Mouse (Mus musculus): Measurements from ENCODE around the gene Fermt3. TPM values are rescaled to one million over a fixed set of nuclear protein-coding genes. Genes with fewer than 3 reads are reported as not detected.
A peak's percentile ranks its signal among the peaks of the same experiment; 100 is the strongest.

Gene Fermt3
- polyA plus RNA-seq, 1 experiment from 2014 or later, result 1.9 TPM

GRCm38 (mm10) chr19:6987904-6988285 lies 31.4 kb downstream of the Fermt3 start:
- no peak for ATAC-seq (ENCODE audit: low read depth)
- Histone ChIP-seq H3K27ac (ENCODE audit: low read depth, low read length) (peak overlapping the region; percentile 73; the same call in 1 of the 2 replicates), H3K4me2 (ENCODE audit: low read depth, low read length) (peak overlapping the region; percentile 69), H3K27me3 (ENCODE audit: control insufficient read depth, insufficient read depth, low read length) (no peaks in the 10 kb centered on the region), H3K4me1 (ENCODE audit: control insufficient read depth, insufficient read depth, low read length) (peaks cover 8% of the 10 kb centered on the region), H3K4me3 (ENCODE audit: low read depth, low read length) (peak overlapping the region; percentile 70), H3K36me3 (ENCODE audit: control insufficient read depth, insufficient read depth, low read length) (no peaks in the 10 kb centered on the region), H3K9me3 (ENCODE audit: control insufficient read depth, low read length) (no peaks in the 10 kb centered on the region), H3K9ac (replicated peaks; ENCODE audit: low read depth, low read length) (peak overlapping the region; percentile 89)
- WGBS, result 5% methylated on average over 8 of the region's 8 CpGs

GRCm38 (mm10) chr19:6987061-6987903 lies 32.0 kb downstream of the Fermt3 start, which contains the start of gene Vegfb:
Vegfb (minus strand) TSS chr19:6987651.
- H3K9me3 ChIP-seq (ENCODE audit: control insufficient read depth, low read length), result no peaks in the 10 kb centered on the region
- peak within 1 kb of the TSS; percentile 73 for H3K27ac ChIP-seq (ENCODE audit: low read depth, low read length)
- peak within 1 kb of the TSS; percentile 69 for H3K4me2 ChIP-seq (ENCODE audit: low read depth, low read length)
- no peaks in the 10 kb centered on the region for H3K27me3 ChIP-seq (ENCODE audit: control insufficient read depth, insufficient read depth, low read length)
- H3K4me1 ChIP-seq (ENCODE audit: control insufficient read depth, insufficient read depth, low read length), result peaks cover 6% of the 10 kb centered on the region; the same call in 1 of the 2 replicates
- 2% methylated on average over 73 of the region's 85 CpGs for WGBS
- H3K9ac ChIP-seq (replicated peaks; ENCODE audit: low read depth, low read length), result peak within 1 kb of the TSS; percentile 89
- H3K4me3 ChIP-seq (ENCODE audit: low read depth, low read length), result peak within 1 kb of the TSS; percentile 70
- H3K36me3 ChIP-seq (ENCODE audit: control insufficient read depth, insufficient read depth, low read length), result peaks cover 3% of the 10 kb centered on the region; the same call in 1 of the 2 replicates
- ATAC-seq (ENCODE audit: low read depth), result peak; percentile 50

- H3K27ac ChIP-seq (ENCODE audit: low read depth, low read length), result no peak overlapping the region
- no peak overlapping the region for H3K9ac ChIP-seq (replicated peaks; ENCODE audit: low read depth, low read length)
- H3K4me2 ChIP-seq (ENCODE audit: low read depth, low read length), result peak overlapping the region; percentile 69
- ATAC-seq (ENCODE audit: low read depth), result no peak
- peaks cover 7% of the 10 kb centered on the region; the same call in 1 of the 2 replicates for H3K36me3 ChIP-seq (ENCODE audit: control insufficient read depth, insufficient read depth, low read length)
- peak overlapping the region; percentile 70; the same call in 1 of the 2 replicates for H3K4me3 ChIP-seq (ENCODE audit: low read depth, low read length)
- no peaks in the 10 kb centered on the region for H3K27me3 ChIP-seq (ENCODE audit: control insufficient read depth, insufficient read depth, low read length)
- no peaks in the 10 kb centered on the region for H3K9me3 ChIP-seq (ENCODE audit: control insufficient read depth, low read length)
- WGBS, result 84% methylated on average over 10 of the region's 10 CpGs
- H3K4me1 ChIP-seq (ENCODE audit: control insufficient read depth, insufficient read depth, low read length), result peaks cover 6% of the 10 kb centered on the region
Measured at GRCm38 (mm10) chr19:6985951-6986708, 33.1 kb downstream of the Fermt3 start.

DNA sequence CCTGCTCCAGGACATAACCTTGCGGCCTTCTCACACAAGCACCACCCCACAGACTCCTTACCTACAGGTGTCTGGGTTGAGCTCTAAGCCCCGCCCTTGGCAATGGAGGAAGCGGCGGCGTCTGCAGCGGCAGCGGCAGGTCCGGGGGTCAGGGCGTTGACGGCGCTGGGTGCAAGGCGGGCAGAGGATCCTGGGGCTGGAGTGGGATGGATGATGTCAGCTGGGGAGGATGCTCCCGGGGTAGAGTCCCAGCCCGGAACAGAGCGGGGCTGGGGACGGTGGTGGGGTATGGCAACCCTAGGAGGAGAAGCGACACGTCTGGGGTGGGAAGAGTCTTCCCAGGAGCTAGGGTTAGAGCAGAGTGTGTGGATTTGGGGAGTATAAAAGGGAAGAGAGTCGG lies 34.0 kb downstream of the Fermt3 start:
- Histone ChIP-seq H3K9me3 (ENCODE audit: control insufficient read depth, low read length) (no peaks in the 10 kb centered on the region), H3K4me2 (ENCODE audit: low read depth, low read length) (no peak overlapping the region), H3K27me3 (ENCODE audit: control insufficient read depth, insufficient read depth, low read length) (no peaks in the 10 kb centered on the region), H3K4me1 (ENCODE audit: control insufficient read depth, insufficient read depth, low read length) (peaks cover 10% of the 10 kb centered on the region), H3K4me3 (ENCODE audit: low read depth, low read length) (no peak overlapping the region), H3K36me3 (ENCODE audit: control insufficient read depth, insufficient read depth, low read length) (peaks cover 7% of the 10 kb centered on the region; the same call in 1 of the 2 replicates), H3K27ac (ENCODE audit: low read depth, low read length) (no peak overlapping the region), H3K9ac (replicated peaks; ENCODE audit: low read depth, low read length) (no peak overlapping the region)
- WGBS, result 83% methylated on average over 19 of the region's 19 CpGs
- ATAC-seq (ENCODE audit: low read depth), result no peak

- Histone ChIP-seq H3K4me1 (ENCODE audit: control insufficient read depth, insufficient read depth, low read length) (peaks cover 20% of the 10 kb centered on the region), H3K36me3 (ENCODE audit: control insufficient read depth, insufficient read depth, low read length) (peaks cover 8% of the 10 kb centered on the region), H3K9ac (replicated peaks; ENCODE audit: low read depth, low read length) (no peak overlapping the region), H3K27me3 (ENCODE audit: control insufficient read depth, insufficient read depth, low read length) (no peaks in the 10 kb centered on the region), H3K27ac (ENCODE audit: low read depth, low read length) (no peak overlapping the region), H3K4me3 (ENCODE audit: low read depth, low read length) (no peak overlapping the region), H3K9me3 (ENCODE audit: control insufficient read depth, low read length) (no peaks in the 10 kb centered on the region), H3K4me2 (ENCODE audit: low read depth, low read length) (no peak overlapping the region)
- no peak for ATAC-seq (ENCODE audit: low read depth)
- WGBS, result 41% methylated on average over 5 of the region's 5 CpGs
Measured at GRCm38 (mm10) chr19:6983621-6984020, 35.6 kb downstream of the Fermt3 start.

DNA sequence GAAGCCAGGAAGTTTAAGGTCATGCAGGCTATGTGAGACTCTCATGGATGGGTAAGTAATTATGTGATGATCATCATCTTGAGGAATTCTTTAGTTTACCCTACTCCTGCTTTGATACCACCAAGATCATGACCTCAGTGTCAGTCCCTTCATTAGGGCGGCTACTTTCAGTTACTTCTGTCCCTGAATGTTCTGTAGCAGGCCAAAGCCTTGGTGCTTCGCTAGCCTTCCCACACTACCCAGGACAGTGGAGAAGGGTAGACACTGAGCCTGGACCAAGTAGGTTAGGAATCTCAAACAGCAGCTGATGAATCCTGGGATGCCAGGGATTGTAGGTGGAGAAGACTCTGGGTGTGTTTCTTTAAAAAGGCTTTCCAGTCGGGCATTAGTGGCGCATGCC lies 37.8 kb downstream of the Fermt3 start:
- Histone ChIP-seq H3K9me3 (ENCODE audit: control insufficient read depth, low read length) (no peaks in the 10 kb centered on the region), H3K4me3 (ENCODE audit: low read depth, low read length) (no peak overlapping the region), H3K36me3 (ENCODE audit: control insufficient read depth, insufficient read depth, low read length) (peaks cover 21% of the 10 kb centered on the region), H3K27ac (ENCODE audit: low read depth, low read length) (no peak overlapping the region), H3K27me3 (ENCODE audit: control insufficient read depth, insufficient read depth, low read length) (no peaks in the 10 kb centered on the region), H3K4me1 (ENCODE audit: control insufficient read depth, insufficient read depth, low read length) (peaks cover 29% of the 10 kb centered on the region), H3K4me2 (ENCODE audit: low read depth, low read length) (peak overlapping the region; percentile 73), H3K9ac (replicated peaks; ENCODE audit: low read depth, low read length) (no peak overlapping the region)
- ATAC-seq (ENCODE audit: low read depth), result no peak
- WGBS, result 90% methylated on average over 4 of the region's 4 CpGs

DNA sequence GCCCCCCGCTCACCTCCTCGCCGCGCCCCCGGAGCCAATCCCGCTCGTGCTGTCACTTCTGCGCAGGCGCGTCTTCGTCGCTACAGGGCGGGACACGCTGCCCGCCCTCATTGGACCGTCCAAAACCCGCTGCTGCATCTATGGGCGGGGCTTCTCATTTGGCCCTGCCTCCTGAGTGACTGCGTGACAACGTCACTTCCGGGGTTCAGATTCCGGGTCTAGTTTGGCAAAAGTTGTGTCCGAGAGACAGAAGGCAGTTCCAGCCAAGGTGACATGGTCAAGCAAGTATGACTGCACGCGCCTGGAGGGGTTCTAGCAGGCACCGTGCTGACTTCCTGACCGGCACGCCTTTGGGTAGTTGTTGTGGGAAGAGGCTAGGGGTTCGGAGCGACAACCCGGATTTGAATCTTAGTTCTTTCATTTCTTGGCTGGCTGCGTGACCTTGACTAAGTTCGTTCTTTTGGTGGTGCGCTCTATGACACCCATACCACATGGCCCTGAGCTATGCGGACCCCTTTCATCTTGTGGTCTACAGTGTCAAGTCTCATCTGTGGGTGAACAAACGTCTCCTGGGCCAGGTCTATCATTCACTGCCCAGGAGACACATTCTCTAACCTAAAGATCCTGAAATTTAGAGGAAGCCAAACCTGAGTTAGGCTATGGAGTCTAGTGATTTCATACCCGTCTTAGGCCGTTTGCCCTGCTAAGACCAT lies 38.7 kb downstream of the Fermt3 start, which contains the start of gene Fkbp2:
Fkbp2 (minus strand) TSS at position 121 of the 713 bp plus-strand sequence.
- H3K27ac ChIP-seq (ENCODE audit: low read depth, low read length), result peak within 1 kb of the TSS; percentile 89
- peak within 1 kb of the TSS; percentile 73 for H3K4me2 ChIP-seq (ENCODE audit: low read depth, low read length)
- whole genome bisulfite sequencing, result 2% methylated on average over 38 of the region's 38 CpGs
- peaks cover 21% of the 10 kb centered on the region for H3K36me3 ChIP-seq (ENCODE audit: control insufficient read depth, insufficient read depth, low read length)
- H3K4me1 ChIP-seq (ENCODE audit: control insufficient read depth, insufficient read depth, low read length), result peaks cover 31% of the 10 kb centered on the region
- ATAC-seq (ENCODE audit: low read depth), result peak; percentile 88
- peak within 1 kb of the TSS; percentile 47 for H3K4me3 ChIP-seq (ENCODE audit: low read depth, low read length)
- H3K9me3 ChIP-seq (ENCODE audit: control insufficient read depth, low read length), result no peaks in the 10 kb centered on the region
- no peaks in the 10 kb centered on the region for H3K27me3 ChIP-seq (ENCODE audit: control insufficient read depth, insufficient read depth, low read length)
- H3K9ac ChIP-seq (replicated peaks; ENCODE audit: low read depth, low read length), result peak within 1 kb of the TSS; percentile 64

GRCm38 (mm10) chr19:6979486-6980380 lies 39.5 kb downstream of the Fermt3 start:
- WGBS, result under 1% methylated on average over 56 of the region's 59 CpGs
- Histone ChIP-seq H3K27me3 (ENCODE audit: control insufficient read depth, insufficient read depth, low read length) (no peaks in the 10 kb centered on the region), H3K9ac (replicated peaks; ENCODE audit: low read depth, low read length) (peak overlapping the region; percentile 64), H3K36me3 (ENCODE audit: control insufficient read depth, insufficient read depth, low read length) (peaks cover 21% of the 10 kb centered on the region), H3K9me3 (ENCODE audit: control insufficient read depth, low read length) (no peaks in the 10 kb centered on the region), H3K4me1 (ENCODE audit: control insufficient read depth, insufficient read depth, low read length) (peaks cover 31% of the 10 kb centered on the region), H3K27ac (ENCODE audit: low read depth, low read length) (peak overlapping the region; percentile 89), H3K4me3 (ENCODE audit: low read depth, low read length) (peak overlapping the region; percentile 47), H3K4me2 (ENCODE audit: low read depth, low read length) (peak overlapping the region; percentile 73)
- peak; percentile 80 for ATAC-seq (ENCODE audit: low read depth)
